Mouse (Mus musculus) thymus, adult 2 months (tissue): ENCODE measurements around the gene Clca4a.

Experiments used
- CTCF ChIP-seq: fragments of 200-500 bp; IDR thresholded peaks from 2 replicates; pipeline ENCODE4 v1.5.1; 2012; ENCODE audit warnings: mild to moderate bottlenecking, control low read depth, low read length, moderate library complexity, borderline replicate concordance; ENCODE audit not compliant: control insufficient read depth, poor library complexity, insufficient read depth; ENCODE audit errors: extremely low read depth
- POLR2A ChIP-seq: fragments of 200-500 bp; IDR thresholded peaks from 2 replicates; pipeline ENCODE4 v1.6.1; 2012; ENCODE audit warnings: mild to moderate bottlenecking, low read length, control low read depth, moderate library complexity; ENCODE audit not compliant: control insufficient read depth, poor library complexity, insufficient read depth; ENCODE audit errors: extremely low read depth

DNA sequence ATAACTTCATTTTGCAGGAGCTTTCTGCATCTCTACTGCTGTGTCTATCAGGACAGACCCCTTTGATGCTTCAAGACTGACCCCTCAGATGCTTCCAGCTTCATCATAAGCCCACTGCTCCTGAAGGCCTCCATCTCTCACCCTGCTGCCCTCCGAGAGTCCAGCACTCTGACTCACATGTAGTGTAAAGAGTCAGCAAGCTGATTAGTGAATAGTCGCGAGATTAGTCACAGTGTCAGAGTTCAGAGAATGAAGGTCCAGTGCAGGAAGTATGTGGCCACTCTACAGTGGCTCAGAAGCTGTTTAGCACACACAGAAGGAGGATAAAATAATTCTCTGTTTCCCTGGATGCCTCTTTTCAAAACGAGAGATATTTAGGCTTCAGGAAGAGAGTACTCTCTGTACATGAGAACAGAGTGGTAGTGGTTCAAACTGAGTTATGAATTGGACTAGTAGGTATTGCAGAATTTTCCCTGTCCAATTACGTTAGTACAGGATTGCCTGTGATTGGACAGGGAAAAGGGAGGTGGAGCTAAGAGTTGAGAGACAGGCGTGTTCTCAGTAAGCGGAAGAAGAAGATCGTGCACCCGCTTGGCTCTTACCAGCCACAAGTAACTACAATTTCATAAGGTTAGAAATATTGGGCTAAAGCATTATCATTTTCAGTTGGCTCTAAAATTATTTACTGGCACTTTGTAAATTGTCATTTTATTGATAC lies 3.1 kb downstream of the Clca4a start:
- TF ChIP-seq CTCF: no peak
- no peak for TF ChIP-seq POLR2A
